Mouse (Mus musculus) myocyte (in vitro differentiated cells): ENCODE results near the gene Nlgn3.

Experiments used
- MYOD1 ChIP-seq, 3 experiments: IDR thresholded peaks; one replicate each; pipeline ENCODE4 v1.6.1; 2011; ENCODE audit warnings: control low read depth in 2 of 3, low read depth in 2 of 3, mild to moderate bottlenecking in 2 of 3, moderate library complexity in 1 of 3; ENCODE audit not compliant: insufficient read length in 2 of 3, control insufficient read depth in 1 of 3
- POLR2A ChIP-seq: IDR thresholded peaks from one replicate; pipeline ENCODE4 v1.6.1; 2011; ENCODE audit warnings: low read depth, mild to moderate bottlenecking, control low read depth, moderate library complexity; ENCODE audit not compliant: insufficient read length
- REST ChIP-seq: IDR thresholded peaks from one replicate; pipeline ENCODE4 v1.6.1; 2011; ENCODE audit warnings: mild to moderate bottlenecking, control low read depth, moderate library complexity; ENCODE audit not compliant: insufficient read depth, insufficient read length
- TCF3 ChIP-seq: IDR thresholded peaks from one replicate; pipeline ENCODE4 v1.6.1; 2011; ENCODE audit warnings: low read depth, control low read depth; ENCODE audit not compliant: insufficient read length

GRCm38 (mm10) chrX:101369001-101369400, 70.0 kb downstream of the Nlgn3 start:
- no peak for TF ChIP-seq MYOD1 (IDR thresholded peaks at IDR 0.05; ENCODE audit: control insufficient read depth in 1 of 3, insufficient read length in 2 of 3, low read depth in 2 of 3)
- TF ChIP-seq REST, result no peak
- TF ChIP-seq TCF3, result no peak
- no peak for TF ChIP-seq POLR2A
